Mouse (Mus musculus): ENCODE results near the gene Olfr784. TPM values are rescaled to one million over a fixed set of nuclear protein-coding genes. Genes with fewer than 3 reads are reported as not detected.
"Not testable (repeated sequence)": the region's sequence is repeated elsewhere in the genome, so short reads cannot be mapped to it uniquely, and the experiment has no call there.

Olfr784 gene
- total RNA-seq (2021) (not detected), polyA plus RNA-seq (2012; rRNA removed) (not detected in 2 replicates)
- long read RNA-seq = 0 reads

DNA sequence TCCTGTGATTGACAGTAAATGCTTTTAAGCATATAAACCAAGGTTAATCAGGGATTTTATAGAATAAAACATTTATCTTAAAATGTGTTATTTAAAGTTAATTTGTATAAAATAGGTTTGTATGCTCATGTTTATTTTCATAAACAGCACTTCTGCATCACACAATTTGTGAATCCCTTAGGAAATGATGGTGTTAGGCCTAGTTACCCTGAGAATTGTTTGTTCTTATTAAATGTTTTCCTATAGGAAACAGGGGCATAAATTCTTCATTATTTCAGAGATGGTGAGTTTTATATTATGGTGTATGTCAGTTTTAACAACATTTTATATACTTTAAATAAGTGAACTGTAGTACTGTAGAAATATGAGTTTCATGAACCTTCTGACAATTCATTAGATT, at the start of gene Olfr784:
Gene Olfr784 (plus strand): TSS at position 301 of the 400 bp plus-strand sequence.
- no peak for DNase-seq

DNA sequence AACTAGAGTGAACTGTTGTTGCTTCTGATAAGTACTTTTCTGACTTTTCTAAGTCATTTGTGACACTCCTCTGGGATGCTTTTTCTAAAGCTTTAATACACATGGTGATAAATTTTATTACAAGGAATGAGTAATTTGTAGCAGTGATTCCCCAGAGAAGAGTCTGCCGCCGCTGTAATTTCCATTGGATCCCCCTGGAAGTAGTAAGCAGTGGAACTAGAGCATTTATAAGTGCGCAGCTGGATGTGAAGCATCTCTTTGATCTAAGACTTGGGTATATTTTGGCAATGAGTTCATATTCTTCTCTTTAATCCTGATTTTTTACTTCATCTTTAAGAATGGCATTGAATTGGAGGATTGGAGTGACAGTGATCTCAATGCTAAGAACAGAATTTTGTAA, 35.3 kb upstream of the Olfr784 start, which contains the start of gene Olfr782:
Gene Olfr782 (plus strand): TSS at position 301 of the 400 bp plus-strand sequence.
- DNase-seq = no peak

DNA sequence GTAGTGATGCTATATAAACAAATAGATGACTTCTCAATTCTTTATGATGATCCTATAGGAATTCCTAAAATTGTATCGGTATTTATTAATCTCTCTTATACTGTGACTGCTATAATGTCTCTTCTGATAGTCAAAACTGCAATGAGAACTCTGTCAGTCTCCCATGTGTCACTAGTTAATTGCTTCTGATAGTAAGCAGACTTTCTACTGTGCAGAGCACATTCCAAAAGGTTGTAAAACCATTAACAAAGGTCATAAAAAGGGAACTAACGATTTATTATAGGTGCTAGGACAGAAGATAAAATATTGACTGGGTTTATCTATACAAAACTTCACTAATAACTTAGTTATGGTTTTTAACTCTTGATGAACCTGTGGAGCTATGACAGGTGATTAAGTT, 31.4 kb upstream of the Olfr784 start:
- not testable (repeated sequence) for DNase-seq

DNA sequence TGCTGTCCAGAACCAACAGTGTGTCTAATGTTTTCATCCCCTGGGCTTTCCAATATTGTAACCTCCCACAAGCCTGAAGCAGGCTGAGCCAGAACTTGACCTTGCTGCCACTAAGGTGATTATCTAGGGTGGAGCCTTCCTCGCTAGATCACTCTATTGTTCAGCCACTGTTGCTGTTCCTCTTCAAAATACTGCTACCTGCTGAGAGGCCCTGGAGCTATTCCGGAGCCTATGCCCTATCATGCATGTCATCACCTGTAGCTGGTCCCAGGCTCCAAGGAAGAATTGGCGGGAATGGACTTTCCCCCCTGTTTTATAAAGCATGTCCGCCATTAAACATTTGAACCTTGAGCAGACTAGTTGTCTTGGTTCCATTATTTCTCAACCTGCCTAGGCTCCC, 27.4 kb upstream of the Olfr784 start:
- not testable (repeated sequence) for DNase-seq

DNA sequence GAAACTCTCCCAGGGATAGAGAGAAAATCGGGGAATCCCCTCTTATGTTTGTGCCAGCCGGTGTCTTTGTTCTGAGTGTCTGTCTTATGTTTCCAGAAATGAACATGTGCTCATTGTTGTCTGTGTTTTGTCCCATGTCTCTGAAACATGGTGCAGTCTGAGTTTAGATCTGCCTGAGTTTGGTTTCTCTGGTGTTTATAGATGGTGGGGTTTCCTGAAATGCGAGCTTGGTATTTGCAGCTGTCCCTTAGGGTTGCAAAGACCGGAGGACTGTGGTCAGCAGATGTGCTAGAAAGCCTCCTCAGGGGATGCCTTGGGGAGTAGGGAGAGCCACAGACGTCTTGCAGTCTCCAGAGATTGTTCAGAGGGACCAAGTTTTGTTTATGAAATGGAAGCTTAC, 26.6 kb upstream of the Olfr784 start:
- no peak for DNase-seq

DNA sequence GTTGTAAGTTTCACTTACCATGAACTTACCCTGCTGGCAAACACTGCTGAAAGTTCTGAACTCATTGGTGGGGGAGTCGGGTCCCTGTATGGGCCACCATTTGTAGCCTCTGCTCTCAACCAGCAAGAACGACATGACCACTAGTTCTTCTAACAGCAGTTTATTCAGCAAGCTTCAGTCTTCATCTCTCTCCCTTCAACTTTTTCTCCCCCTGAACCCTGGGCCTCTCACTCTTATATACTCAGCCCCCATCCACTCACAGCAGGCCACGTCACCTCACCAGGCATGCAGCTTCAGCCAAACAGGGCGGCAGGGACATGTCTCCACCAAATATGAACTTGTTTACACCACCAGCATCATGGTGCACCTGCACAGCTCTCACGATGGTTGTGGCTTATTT, 9.8 kb upstream of the Olfr784 start:
- DNase-seq = not testable (repeated sequence)

DNA sequence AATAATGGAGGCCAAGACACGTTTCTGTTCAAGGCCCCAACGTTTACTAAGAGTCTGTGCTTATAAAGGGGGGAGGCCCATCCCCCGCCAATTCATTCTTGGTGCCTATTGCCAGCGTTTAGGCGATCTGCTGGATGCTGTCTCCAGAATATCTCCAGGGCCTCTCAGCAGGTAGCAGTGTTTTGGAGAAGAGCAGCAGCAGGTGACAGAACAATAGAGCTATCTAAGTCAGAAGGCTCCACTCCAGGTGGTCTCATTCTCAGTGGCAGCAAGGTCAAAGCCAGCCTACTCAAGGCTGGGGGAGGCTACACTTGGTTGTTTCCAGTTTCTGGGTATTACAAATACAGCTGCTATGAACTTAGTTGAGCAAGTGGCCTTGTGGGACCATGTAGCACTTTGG, 17.0 kb downstream of the Olfr784 start:
- no peak for DNase-seq

DNA sequence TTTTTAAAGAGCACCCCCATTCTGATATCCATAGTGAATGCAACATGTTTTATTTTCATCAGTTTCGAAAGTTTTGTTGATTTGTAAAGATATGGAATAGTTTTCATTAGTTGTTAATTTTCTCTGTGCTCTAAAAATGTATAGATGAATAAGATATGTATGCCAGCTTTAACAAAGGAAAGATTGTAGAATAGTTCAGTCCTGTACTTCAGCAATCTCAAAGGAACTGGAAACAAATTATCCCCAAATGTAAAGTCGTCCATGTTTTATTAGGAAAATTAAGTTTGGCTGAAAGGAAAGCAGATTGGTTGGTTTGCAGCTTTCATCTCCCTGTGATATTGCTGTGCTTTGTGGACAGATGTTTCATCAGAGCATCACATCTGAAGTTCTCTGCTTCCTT, 21.2 kb downstream of the Olfr784 start, which contains the start of gene Olfr785:
Gene Olfr785 (plus strand): TSS at position 301 of the 400 bp plus-strand sequence.
- DNase-seq = no peak

DNA sequence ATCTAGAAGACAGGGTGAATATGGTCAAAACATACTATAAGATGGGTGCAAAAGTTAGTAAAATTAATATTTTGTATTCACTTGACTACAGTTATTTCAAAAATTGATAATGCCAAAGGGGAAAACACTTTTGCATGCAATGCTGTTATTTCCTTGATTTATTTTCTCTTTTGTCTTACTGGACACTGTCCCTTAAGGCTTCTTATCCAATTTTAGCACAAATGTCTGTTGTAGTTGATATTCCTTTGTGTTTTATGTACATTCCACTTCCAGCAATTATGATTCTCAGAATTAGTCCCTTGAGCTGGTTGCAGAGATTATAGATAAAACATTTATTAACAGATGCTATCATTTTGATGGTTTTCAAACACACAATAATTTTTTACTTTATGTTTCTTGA, 43.1 kb downstream of the Olfr784 start, which contains the start of gene Olfr786:
Gene Olfr786 (plus strand): TSS at position 301 of the 400 bp plus-strand sequence.
- DNase-seq = no peak

Other genes with a start within 250 kb of the Olfr784 start
- not detected for gene Olfr770, start 245.1 kb upstream of the Olfr784 start, total RNA-seq (2021)
- not detected in 2 replicates for gene Olfr770, start 245.1 kb upstream of the Olfr784 start, polyA plus RNA-seq (2012; rRNA removed)
- gene Olfr771, start 219.3 kb upstream of the Olfr784 start, total RNA-seq (2021) = not detected
- gene Olfr771, start 219.3 kb upstream of the Olfr784 start, polyA plus RNA-seq (2012; rRNA removed) = not detected in 2 replicates
- not detected for gene Olfr772, start 206.2 kb upstream of the Olfr784 start, total RNA-seq (2021)
- not detected in 2 replicates for gene Olfr772, start 206.2 kb upstream of the Olfr784 start, polyA plus RNA-seq (2012; rRNA removed)
- gene Olfr773, start 196.7 kb upstream of the Olfr784 start, total RNA-seq (2021) = not detected
- not detected in 2 replicates for gene Olfr773, start 196.7 kb upstream of the Olfr784 start, polyA plus RNA-seq (2012; rRNA removed)
- gene Olfr774, start 147.9 kb upstream of the Olfr784 start, total RNA-seq (2021) = not detected
- not detected in 2 replicates for gene Olfr774, start 147.9 kb upstream of the Olfr784 start, polyA plus RNA-seq (2012; rRNA removed)
- not detected for gene Olfr775, start 135.7 kb upstream of the Olfr784 start, total RNA-seq (2021)
- gene Olfr775, start 135.7 kb upstream of the Olfr784 start, polyA plus RNA-seq (2012; rRNA removed) = not detected in 2 replicates
- not detected for gene Olfr776, start 125.0 kb upstream of the Olfr784 start, total RNA-seq (2021)
- not detected in 2 replicates for gene Olfr776, start 125.0 kb upstream of the Olfr784 start, polyA plus RNA-seq (2012; rRNA removed)
- not detected for gene Olfr777, start 112.6 kb upstream of the Olfr784 start, total RNA-seq (2021)
- not detected in 2 replicates for gene Olfr777, start 112.6 kb upstream of the Olfr784 start, polyA plus RNA-seq (2012; rRNA removed)
- not detected for gene Olfr780, start 66.0 kb upstream of the Olfr784 start, total RNA-seq (2021)
- not detected in 2 replicates for gene Olfr780, start 66.0 kb upstream of the Olfr784 start, polyA plus RNA-seq (2012; rRNA removed)
- not detected for gene Olfr781, start 55.2 kb upstream of the Olfr784 start, total RNA-seq (2021)
- not detected in 2 replicates for gene Olfr781, start 55.2 kb upstream of the Olfr784 start, polyA plus RNA-seq (2012; rRNA removed)
- gene Olfr782, start 35.2 kb upstream of the Olfr784 start, total RNA-seq (2021) = not detected
- not detected in 2 replicates for gene Olfr782, start 35.2 kb upstream of the Olfr784 start, polyA plus RNA-seq (2012; rRNA removed)
- gene Olfr785, start 21.3 kb downstream of the Olfr784 start, total RNA-seq (2021) = not detected
- not detected in 2 replicates for gene Olfr785, start 21.3 kb downstream of the Olfr784 start, polyA plus RNA-seq (2012; rRNA removed)
- not detected for gene Olfr786, start 43.2 kb downstream of the Olfr784 start, total RNA-seq (2021)
- not detected in 2 replicates for gene Olfr786, start 43.2 kb downstream of the Olfr784 start, polyA plus RNA-seq (2012; rRNA removed)
- not detected for gene Olfr787, start 77.8 kb downstream of the Olfr784 start, total RNA-seq (2021)
- gene Olfr787, start 77.8 kb downstream of the Olfr784 start, polyA plus RNA-seq (2012; rRNA removed) = not detected in 2 replicates
- not detected for gene Olfr788, start 86.9 kb downstream of the Olfr784 start, total RNA-seq (2021)
- gene Olfr788, start 86.9 kb downstream of the Olfr784 start, polyA plus RNA-seq (2012; rRNA removed) = not detected in 2 replicates
- gene Olfr789, start 100.7 kb downstream of the Olfr784 start, total RNA-seq (2021) = not detected
- not detected in 2 replicates for gene Olfr789, start 100.7 kb downstream of the Olfr784 start, polyA plus RNA-seq (2012; rRNA removed)
- gene Olfr790, start 114.4 kb downstream of the Olfr784 start, total RNA-seq (2021) = not detected
- not detected in 2 replicates for gene Olfr790, start 114.4 kb downstream of the Olfr784 start, polyA plus RNA-seq (2012; rRNA removed)
- not detected for gene Olfr791, start 137.7 kb downstream of the Olfr784 start, total RNA-seq (2021)
- gene Olfr791, start 137.7 kb downstream of the Olfr784 start, polyA plus RNA-seq (2012; rRNA removed) = not detected in 2 replicates
- not detected for gene Olfr792, start 155.1 kb downstream of the Olfr784 start, total RNA-seq (2021)
- not detected in 2 replicates for gene Olfr792, start 155.1 kb downstream of the Olfr784 start, polyA plus RNA-seq (2012; rRNA removed)
- not detected for gene Olfr794, start 183.6 kb downstream of the Olfr784 start, total RNA-seq (2021)
- gene Olfr794, start 183.6 kb downstream of the Olfr784 start, polyA plus RNA-seq (2012; rRNA removed) = not detected in 2 replicates
- not detected for gene Olfr796, start 228.5 kb downstream of the Olfr784 start, total RNA-seq (2021)
- not detected in 2 replicates for gene Olfr796, start 228.5 kb downstream of the Olfr784 start, polyA plus RNA-seq (2012; rRNA removed)
- not detected for gene Olfr798, start 243.9 kb downstream of the Olfr784 start, total RNA-seq (2021)
- gene Olfr798, start 243.9 kb downstream of the Olfr784 start, polyA plus RNA-seq (2012; rRNA removed) = not detected in 2 replicates

All from adrenal gland, adult 2 months (tissue).